Mouse (Mus musculus) c-Kit-positive CD71-positive TER-119-positive erythroid progenitor cells, embryonic 14.5 days (primary cell): ENCODE data around the gene Ralbp1.

Experiments used
- DNase-seq: peaks from one replicate; pipeline ENCODE4 v3.0.0-alpha.2; 2013; ENCODE audit warnings: low spot score

The Ralbp1 gene

DNA sequence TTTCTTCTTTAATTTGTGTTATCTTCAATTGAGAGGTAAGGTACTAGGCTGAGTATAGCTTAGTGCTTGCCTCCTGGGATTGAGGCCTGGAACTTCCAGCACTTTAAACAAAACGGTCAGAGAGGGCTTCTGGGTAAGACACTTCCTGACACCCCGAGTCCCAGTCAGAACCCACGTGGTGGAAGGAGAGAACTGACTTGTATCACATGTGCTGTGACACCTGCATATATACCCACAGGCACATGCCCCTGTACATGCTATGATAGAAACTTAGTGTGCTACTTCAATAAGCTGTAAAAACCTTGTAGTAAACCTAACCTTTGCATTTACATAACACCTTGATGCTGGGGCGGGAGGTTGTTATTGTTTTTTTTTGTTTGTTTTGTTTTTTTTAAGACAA is 87.2 kb downstream of the Ralbp1 start:
- no peak for DNase-seq
